Mouse (Mus musculus) urinary bladder, postnatal 4 days (tissue): ENCODE data around the gene Galnt10.

Experiments
- DNase-seq, 2 experiments: peaks; one replicate each; pipeline ENCODE4 v3.0.0; 2021 to 2022; ENCODE audit warnings: low spot score in 2 of 2

Galnt10 gene

GRCm38 (mm10) chr11:57686797-57687196 is 41.6 kb downstream of the Galnt10 start:
- no peak for DNase-seq

GRCm38 (mm10) chr11:57687258-57687657 is 42.0 kb downstream of the Galnt10 start:
- DNase-seq: no peak

DNA sequence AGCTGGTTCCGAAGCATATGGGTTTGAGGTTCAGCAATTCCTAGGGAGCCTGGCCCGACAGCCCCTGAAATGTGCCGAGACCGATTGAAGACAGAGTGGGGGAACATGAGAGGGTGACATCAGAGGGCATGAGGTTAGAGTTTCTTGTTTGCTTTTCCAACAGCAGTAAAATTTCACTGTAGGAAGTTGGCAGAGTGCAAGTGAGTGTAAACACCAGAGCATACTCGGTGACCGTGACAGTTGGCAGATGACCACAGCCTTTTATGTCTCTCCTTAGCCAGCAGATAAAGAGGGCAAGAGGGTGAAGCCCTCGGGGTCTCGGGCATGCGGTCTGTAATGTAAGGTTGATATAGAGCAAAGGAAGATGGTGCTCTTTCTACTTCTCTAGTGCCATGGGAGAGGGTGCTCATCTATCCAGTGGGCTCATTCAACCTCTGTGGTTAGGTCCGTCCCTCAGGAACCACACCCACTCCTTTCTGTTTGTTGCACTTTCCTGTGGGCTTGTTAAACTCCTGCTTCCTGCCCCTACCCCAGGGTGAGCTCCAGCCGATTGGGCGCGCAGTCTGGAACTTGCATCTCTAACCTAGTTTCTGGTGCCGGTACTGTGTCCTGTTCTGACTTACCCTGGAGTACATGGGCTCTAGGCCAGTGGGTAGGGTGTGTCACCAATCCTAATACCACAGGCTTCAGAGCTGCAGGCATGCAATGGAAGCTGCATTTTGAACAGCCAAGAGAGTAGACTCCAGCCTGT is 43.1 kb downstream of the Galnt10 start:
- no peak for DNase-seq

DNA sequence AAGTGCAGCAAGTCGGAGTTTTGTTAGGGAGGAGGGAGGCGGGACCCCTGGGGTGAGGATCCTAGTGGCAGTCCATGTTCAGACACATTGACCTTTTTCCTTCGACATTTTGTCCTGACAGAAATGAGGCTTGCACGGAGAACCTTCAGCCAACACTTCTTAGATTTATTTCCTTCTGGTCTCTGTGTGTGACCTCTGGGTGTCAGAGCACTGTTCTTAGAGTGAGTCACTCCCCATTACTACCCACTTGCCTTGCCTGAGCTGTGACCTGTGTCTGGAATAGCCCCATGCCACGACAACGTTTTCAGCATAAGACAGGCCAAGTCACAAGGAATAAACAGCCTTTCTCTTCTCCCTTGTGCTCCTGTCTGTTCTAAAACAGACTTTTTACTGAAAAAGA is 44.6 kb downstream of the Galnt10 start:
- no peak for DNase-seq

DNA sequence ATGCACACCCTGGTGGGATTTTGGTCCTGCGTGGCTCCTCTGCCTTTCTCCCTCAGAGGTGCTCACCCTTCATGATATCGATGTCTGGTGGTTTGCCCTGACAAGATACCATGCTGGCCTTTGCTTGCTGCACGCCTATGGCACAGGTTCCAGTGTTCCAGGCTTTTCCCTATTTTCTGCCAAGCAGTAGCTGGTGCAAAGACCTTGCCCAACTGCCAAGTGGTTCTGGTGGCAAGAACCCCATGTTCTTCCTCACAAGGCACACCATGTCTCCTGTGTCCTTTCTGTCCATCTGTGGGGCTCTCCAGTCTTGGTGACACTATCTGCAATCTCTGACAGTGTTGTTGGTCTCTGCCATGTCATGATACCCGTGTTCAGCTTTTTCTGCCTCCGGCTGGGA is 45.6 kb downstream of the Galnt10 start:
- no peak for DNase-seq

DNA sequence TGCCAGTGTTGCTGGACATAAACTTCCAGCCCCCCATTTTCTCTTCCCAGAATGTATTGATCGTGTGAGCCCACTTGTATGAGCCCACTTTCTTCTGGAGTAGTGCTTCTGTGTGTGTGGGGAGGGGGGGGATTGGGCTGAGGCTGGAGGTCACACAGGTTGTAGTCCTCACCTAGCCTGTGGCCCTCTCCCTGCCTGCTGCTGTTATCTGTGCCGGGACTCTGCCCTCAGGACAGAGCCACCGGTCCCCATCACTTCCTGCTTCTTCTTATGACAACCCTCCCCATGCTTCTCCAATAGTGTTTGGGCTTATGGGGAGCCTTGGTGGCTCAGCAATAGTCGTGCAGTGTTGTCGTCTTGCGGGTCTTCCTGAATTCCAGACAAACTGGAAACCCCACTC is 46.7 kb downstream of the Galnt10 start:
- no peak for DNase-seq

DNA sequence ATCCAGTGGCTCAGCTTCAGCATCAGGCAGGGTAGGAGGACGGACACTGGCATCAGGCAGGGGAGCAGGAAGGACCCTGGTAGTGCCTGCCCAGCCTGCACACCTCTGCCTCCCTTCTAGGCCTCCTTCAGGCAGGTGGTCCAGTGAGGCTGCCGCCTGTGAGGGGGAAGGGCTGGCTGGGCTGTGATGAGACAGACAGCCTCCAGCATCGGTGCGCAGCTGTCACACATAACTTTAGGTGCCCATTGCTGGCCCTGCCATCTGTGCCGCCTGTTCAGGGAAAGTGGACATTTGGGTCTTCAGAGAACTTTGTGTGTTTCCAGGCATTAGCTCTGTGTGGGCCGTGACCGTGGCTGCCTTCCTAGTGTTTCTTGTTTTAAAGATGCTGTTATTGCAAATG is 47.5 kb downstream of the Galnt10 start:
- DNase-seq: no peak

GRCm38 (mm10) chr11:57694486-57694885 is 49.2 kb downstream of the Galnt10 start:
- no peak for DNase-seq

GRCm38 (mm10) chr11:57696207-57696676 is 51.0 kb downstream of the Galnt10 start:
- no peak for DNase-seq

- no peak for DNase-seq
Measured at GRCm38 (mm10) chr11:57696807-57697251, 51.6 kb downstream of the Galnt10 start.

DNA sequence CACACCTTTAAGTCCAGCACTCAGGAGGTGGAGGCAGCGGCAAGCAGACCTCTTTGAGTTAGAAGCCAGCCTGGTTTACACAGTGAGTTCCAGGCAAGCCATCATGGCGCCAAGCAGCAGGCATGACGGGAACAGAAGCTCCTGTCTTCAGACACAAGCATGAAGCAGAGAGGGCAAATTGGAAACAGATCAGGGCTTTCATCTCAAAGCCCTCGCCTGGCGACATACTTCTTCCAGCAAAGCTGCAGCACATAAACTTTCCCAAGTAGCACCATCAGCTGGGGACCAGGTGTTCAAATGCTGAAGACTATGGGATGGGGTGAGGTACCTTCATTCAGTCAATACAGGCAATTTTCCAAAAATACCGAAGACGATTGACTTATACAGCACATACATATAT is 54.9 kb downstream of the Galnt10 start:
- DNase-seq: no peak

DNA sequence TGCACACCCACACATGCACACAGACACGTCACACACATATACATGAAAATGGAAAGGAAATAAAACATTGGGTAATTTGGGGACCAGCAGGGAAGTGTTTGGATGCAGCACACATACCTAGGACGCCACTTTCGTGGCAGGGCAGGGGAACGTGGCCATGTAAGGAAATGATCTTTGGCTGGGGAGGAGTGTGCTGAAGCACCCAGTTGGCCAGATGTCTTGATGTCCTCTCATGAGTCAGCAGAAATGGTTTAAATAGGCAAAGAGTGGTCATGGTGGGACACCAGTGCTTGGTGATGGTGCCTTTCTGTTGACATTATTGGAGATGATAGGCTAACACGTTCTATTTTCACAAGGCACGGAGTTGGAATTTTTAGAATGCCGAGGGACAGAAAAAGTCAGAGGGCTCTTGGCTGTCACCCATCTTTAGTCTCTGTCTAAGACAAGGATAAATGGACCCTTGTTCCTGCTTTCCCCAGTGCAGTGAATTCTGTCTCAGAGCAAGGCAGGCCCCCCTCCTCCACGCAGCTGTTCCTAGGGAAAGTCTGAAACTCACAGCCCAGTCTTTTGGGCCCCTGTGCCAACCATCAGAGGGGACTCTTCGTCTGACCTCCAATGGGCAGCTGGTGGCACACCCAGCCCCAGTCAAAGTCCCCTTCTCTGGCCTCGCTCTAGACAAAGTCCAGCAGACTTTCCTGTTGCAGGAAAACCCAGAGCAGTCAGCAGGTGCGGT is 56.1 kb downstream of the Galnt10 start:
- no peak for DNase-seq

DNA sequence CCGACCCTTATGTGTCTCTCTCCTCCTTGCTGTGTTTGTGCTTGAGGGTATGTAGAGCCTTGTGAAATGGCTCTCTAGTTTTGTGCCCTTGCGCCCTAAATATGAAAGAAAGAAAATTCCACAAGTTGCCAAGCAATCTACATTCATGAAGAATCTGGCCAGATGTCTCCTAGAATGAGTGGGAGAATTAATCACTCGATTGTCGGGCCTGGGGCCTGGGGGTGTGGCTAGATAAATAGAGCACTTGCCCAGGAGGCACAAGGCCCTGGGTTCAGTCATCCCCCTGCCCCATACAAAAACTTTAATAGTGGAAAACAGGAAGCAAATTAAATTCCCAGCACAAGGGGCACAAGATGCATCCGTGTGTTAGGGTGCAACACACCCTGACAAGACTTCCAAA is 56.7 kb downstream of the Galnt10 start:
- DNase-seq: no peak

- no peak for DNase-seq
Measured at GRCm38 (mm10) chr11:57706620-57707019, 61.4 kb downstream of the Galnt10 start.

DNA sequence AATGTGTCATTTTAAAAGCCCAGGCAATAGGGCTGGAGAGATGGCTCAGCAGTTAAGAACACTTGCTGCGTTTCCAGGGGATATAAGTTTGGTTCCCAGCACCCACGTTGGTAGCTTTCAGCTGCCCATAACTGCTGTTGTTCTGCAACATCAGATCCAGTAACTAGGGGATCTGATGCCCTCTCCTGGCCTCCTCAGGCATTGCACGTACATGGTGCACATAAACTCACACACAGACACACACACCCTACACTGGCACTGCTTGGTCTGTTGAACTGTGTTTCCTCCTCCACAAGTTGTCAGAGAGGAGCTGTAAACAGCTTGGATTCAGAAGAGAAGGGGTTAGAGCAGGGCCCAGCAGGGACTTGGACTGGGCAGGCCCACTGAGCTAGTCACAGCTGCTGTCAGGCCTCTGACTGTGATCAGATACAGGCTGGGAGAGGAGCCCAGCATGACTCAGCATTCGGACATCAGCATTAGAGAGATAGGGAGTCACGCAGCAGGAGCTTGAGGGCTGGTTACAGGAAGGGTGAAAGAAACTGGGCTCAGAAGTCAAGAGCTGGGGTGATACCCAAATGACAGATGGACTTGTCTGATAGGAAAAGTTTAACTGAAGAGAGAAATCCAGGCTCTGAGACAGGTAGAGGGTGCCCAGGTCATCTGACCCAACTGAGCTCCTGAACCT is 62.0 kb downstream of the Galnt10 start:
- no peak for DNase-seq

GRCm38 (mm10) chr11:57708174-57709154 is 63.2 kb downstream of the Galnt10 start:
- DNase-seq: no peak

DNA sequence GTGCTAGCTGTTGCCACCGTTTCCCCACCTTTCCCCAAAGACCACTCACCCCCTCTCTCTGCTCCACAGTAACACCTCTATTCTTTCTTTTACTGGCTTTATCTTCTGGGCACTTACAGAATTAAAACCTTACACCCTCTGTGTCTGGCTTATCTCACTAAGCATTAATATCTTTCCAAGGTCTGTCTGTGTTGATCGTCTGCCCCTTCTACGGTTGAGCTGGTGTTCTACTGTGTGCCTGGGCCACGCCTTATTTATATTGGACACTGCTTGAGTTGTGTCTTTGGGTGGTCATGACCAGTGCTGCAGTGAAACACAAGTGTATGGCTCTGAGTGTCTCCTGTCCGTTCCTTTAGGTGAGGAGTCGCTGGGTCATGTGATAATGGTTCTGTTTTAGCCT is 68.7 kb downstream of the Galnt10 start:
- no peak for DNase-seq

GRCm38 (mm10) chr11:57716721-57717120 is 71.5 kb downstream of the Galnt10 start:
- DNase-seq: no peak

DNA sequence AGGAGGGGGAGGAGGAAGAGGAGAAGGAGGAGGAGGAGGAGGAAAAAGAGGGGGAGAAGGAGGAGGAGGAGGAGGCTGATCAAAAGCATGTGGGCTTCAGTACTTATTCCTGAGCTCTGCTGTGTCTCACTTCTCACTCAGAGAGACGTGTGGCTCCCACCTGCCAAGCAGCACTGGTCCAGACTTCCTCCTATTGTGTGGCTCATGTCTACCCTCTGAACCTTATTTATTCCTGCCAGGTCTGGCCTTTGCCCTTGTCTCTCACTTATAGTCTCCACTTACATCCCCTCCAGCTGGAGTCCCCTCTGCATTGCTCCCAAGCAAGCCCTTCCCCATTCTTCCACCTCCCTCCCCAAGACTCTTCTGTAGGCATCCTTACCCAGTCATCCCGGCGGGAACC is 72.2 kb downstream of the Galnt10 start:
- no peak for DNase-seq

DNA sequence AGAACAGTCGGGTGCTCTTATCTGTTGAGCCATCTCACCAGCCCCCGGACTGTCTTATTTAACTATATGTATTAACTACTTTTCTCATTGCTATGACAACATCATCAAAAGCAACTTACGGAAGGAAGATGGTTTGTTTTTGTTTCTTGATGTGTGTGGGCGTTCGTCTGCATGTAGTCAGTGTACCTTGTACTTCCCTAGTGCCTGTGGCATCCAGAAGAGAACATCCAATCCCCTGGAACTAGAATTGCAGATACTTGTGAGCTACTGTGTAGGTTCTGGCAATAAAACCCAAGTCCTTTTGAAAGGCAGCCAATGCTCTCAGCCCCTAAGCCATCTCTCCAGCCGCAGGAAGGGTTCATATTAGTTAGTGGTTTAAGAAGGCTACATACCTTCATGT is 72.8 kb downstream of the Galnt10 start:
- DNase-seq: no peak

- no peak for DNase-seq
Measured at GRCm38 (mm10) chr11:57719631-57720030, 74.4 kb downstream of the Galnt10 start.
